Mouse (Mus musculus): ENCODE measurements around the gene Atp7a. TPM values are rescaled to one million over a fixed set of nuclear protein-coding genes. Genes with fewer than 3 reads are reported as not detected.
"Not testable (repeated sequence)": the region's sequence is repeated elsewhere in the genome, so short reads cannot be mapped to it uniquely, and the experiment has no call there.

The Atp7a gene
- total RNA-seq, 1 experiment, result 20.2 TPM

DNA sequence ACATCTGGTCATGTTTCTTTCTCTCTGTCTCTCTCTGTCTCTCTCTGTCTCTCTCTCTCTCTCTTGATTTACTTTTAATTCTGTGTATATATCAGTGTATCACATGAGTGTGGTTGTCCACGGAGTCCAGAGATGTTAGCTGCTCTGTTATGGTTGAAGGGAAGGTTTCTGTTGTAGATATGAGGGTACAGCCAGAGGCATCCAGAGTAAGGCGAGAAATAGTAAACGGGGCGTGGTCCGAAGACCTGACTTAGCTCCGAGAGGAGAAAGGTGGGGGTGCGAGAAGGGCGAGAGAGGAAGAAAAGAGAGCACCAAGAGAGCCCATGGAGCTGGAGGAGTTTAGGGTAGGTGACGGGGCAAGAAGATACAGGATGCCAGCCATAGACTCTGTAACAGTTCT lies 18.9 kb downstream of the Atp7a start:
- no peaks in the 10 kb centered on the region for H3K36me3 ChIP-seq (ENCODE audit: control insufficient read depth, insufficient read depth, low read length, poor library complexity, severe bottlenecking)
- H3K27ac ChIP-seq (ENCODE audit: insufficient read depth, low read depth, low read length, poor library complexity, severe bottlenecking), result no peak overlapping the region
- in situ Hi-C loops (cut with MboI; ENCODE audit: low sequenced_read_pairs in 2 of 2, unreplicated experiment in 2 of 2), result loop anchor here in 1 of 2 experiments (25.0 kb wide), 1 partner anchor 116 kb away; no protein-coding TSS in a partner anchor
- no peak for TF ChIP-seq CHD2 (IDR thresholded peaks at IDR 0.05; ENCODE audit: low read depth, low read length)
- no peak for TF ChIP-seq HCFC1 (IDR thresholded peaks at IDR 0.05; ENCODE audit: borderline replicate concordance, insufficient read depth, low read length)
- TF ChIP-seq ZNF384 (IDR thresholded peaks at IDR 0.05; ENCODE audit: low read depth, low read length), result no peak
- no peak for TF ChIP-seq MAFK (IDR thresholded peaks at IDR 0.05; ENCODE audit: insufficient read depth, low read depth, low read length)
- no peak for TF ChIP-seq ZC3H11A (IDR thresholded peaks at IDR 0.05; ENCODE audit: borderline replicate concordance, low read depth, low read length)
- H3K4me1 ChIP-seq (ENCODE audit: control insufficient read depth in 2 of 2, insufficient read depth in 2 of 2, low read length in 2 of 2, poor library complexity in 1 of 2), result no peaks in the 10 kb centered on the region; a peak in 1 of 4 replicates
- H3K4me3 ChIP-seq (ENCODE audit: insufficient read depth in 1 of 2, low read depth in 1 of 2, low read length in 2 of 2, poor library complexity in 1 of 2, severe bottlenecking in 1 of 2), result no peak overlapping the region
- no peaks in the 10 kb centered on the region for H3K9me3 ChIP-seq (ENCODE audit: control insufficient read depth, insufficient read depth, low read depth, low read length)
- no peak overlapping the region for H3K9ac ChIP-seq (ENCODE audit: insufficient read depth, low read depth, low read length, poor library complexity, severe bottlenecking)
- no peak for DNase-seq (ENCODE audit: low read depth, low spot score)

DNA sequence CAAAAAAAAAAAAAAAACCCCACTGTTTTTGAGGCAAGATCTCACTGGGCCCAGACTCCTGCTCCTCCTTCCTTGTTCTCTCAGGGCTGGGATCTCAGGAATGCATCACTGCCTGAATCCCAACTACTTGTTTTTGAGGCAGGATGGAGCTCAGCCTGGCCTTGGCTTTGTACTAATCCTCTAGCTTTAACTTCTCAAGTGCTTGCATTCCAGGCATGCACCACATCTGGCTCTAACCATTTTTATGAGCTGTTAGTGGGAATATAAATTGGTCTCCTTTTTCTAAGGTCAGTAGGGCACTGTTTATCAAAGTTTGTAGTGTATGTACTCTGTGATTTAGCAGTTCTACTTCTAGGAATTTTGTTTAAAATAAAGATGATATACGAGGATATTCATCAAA lies 21.1 kb downstream of the Atp7a start:
- in situ Hi-C loops (cut with MboI; ENCODE audit: low sequenced_read_pairs in 2 of 2, unreplicated experiment in 2 of 2), result loop anchor here in 1 of 2 experiments (25.0 kb wide), 1 partner anchor 114 kb away; no protein-coding TSS in a partner anchor
- H3K9ac ChIP-seq (ENCODE audit: insufficient read depth, low read depth, low read length, poor library complexity, severe bottlenecking), result no peak overlapping the region
- no peaks in the 10 kb centered on the region for H3K36me3 ChIP-seq (ENCODE audit: control insufficient read depth, insufficient read depth, low read length, poor library complexity, severe bottlenecking)
- no peak overlapping the region for H3K27ac ChIP-seq (ENCODE audit: insufficient read depth, low read depth, low read length, poor library complexity, severe bottlenecking)
- TF ChIP-seq ZNF384 (IDR thresholded peaks at IDR 0.05; ENCODE audit: low read depth, low read length), result no peak
- no peak for TF ChIP-seq CHD2 (IDR thresholded peaks at IDR 0.05; ENCODE audit: low read depth, low read length)
- TF ChIP-seq ZC3H11A (IDR thresholded peaks at IDR 0.05; ENCODE audit: borderline replicate concordance, low read depth, low read length), result no peak
- TF ChIP-seq HCFC1 (IDR thresholded peaks at IDR 0.05; ENCODE audit: borderline replicate concordance, insufficient read depth, low read length), result no peak
- TF ChIP-seq MAFK (IDR thresholded peaks at IDR 0.05; ENCODE audit: insufficient read depth, low read depth, low read length), result no peak
- DNase-seq (ENCODE audit: low read depth, low spot score), result no peak
- H3K9me3 ChIP-seq (ENCODE audit: control insufficient read depth, insufficient read depth, low read depth, low read length), result no peaks in the 10 kb centered on the region
- no peak overlapping the region for H3K4me3 ChIP-seq (ENCODE audit: insufficient read depth in 1 of 2, low read depth in 1 of 2, low read length in 2 of 2, poor library complexity in 1 of 2, severe bottlenecking in 1 of 2)
- H3K4me1 ChIP-seq (ENCODE audit: control insufficient read depth in 2 of 2, insufficient read depth in 2 of 2, low read length in 2 of 2, poor library complexity in 1 of 2), result no peaks in the 10 kb centered on the region

DNA sequence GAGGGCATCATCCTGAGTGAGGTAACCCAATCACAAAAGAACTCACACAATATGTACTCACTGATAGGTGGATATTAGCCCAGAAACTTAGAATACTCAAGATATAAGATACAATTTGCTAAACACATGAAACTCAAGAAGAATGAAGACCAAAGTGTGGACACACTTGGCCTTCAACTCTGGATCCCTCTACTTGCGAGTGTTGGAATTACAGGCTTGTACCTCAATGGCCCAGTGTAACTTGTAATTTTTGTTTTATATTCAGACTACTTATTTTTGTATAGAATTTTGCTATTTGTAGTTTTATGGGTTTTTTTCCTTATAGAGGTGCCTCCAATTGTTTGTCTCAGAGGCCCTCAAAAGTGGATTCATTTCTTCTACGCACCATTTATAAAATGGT lies 50.8 kb downstream of the Atp7a start:
- H3K4me1 ChIP-seq (ENCODE audit: control insufficient read depth in 2 of 2, insufficient read depth in 2 of 2, low read length in 2 of 2, poor library complexity in 1 of 2); H3K9me3 ChIP-seq (ENCODE audit: control insufficient read depth, insufficient read depth, low read depth, low read length); in situ Hi-C loops (cut with MboI; ENCODE audit: low sequenced_read_pairs in 2 of 2, unreplicated experiment in 2 of 2): not testable (repeated sequence)

DNA sequence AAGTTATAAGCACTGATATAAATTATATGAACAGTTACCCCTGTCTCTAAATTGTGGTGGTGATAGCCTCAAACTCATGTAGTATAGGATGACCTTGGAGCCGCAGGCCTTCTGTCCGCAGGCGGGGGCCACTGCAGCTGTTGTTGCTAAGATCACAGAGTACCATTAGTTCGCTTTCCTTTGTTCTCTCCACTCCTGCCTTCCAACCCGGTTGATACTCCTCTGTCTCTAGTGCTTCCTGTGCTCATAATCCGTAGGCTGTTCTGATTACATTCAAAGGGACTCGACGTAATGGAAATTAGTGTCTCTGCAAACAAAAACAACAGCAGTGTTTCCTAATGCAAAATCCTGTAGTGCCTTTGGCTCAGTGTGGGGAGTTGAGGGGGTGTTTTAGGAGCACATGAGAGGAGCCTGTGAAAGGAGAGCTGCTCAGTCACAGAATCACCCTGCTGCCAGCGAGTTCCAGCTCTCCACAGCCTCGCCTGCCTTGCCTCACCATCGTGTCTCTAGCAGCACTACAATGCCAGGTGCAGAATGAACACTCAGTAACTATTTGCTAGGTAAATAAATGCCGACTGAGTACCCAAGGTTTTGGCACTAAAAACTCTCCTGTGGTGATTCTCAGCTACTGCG lies 53.9 kb downstream of the Atp7a start:
- Histone ChIP-seq H3K4me3 (ENCODE audit: insufficient read depth in 1 of 2, low read depth in 1 of 2, low read length in 2 of 2, poor library complexity in 1 of 2, severe bottlenecking in 1 of 2) (0 out of 4 replicates have a peak overlapping the region, but pooled peaks of 1 of the 2 experiments have one; percentile 4), H3K27ac (ENCODE audit: insufficient read depth, low read depth, low read length, poor library complexity, severe bottlenecking) (no peak overlapping the region), H3K36me3 (ENCODE audit: control insufficient read depth, insufficient read depth, low read length, poor library complexity, severe bottlenecking) (no peaks in the 10 kb centered on the region), H3K9ac (ENCODE audit: insufficient read depth, low read depth, low read length, poor library complexity, severe bottlenecking) (no peak overlapping the region; the same call in 1 of the 2 replicates), H3K4me1 (ENCODE audit: control insufficient read depth in 2 of 2, insufficient read depth in 2 of 2, low read length in 2 of 2, poor library complexity in 1 of 2) (no peaks in the 10 kb centered on the region), H3K9me3 (ENCODE audit: control insufficient read depth, insufficient read depth, low read depth, low read length) (no peaks in the 10 kb centered on the region)
- in situ Hi-C loops (cut with MboI; ENCODE audit: low sequenced_read_pairs in 2 of 2, unreplicated experiment in 2 of 2), result no loop called here
- no peak for TF ChIP-seq HCFC1 (IDR thresholded peaks at IDR 0.05; ENCODE audit: borderline replicate concordance, insufficient read depth, low read length)
- TF ChIP-seq CHD2 (IDR thresholded peaks at IDR 0.05; ENCODE audit: low read depth, low read length), result no peak
- no peak for TF ChIP-seq MAFK (IDR thresholded peaks at IDR 0.05; ENCODE audit: insufficient read depth, low read depth, low read length)
- no peak for TF ChIP-seq ZC3H11A (IDR thresholded peaks at IDR 0.05; ENCODE audit: borderline replicate concordance, low read depth, low read length)
- TF ChIP-seq ZNF384 (IDR thresholded peaks at IDR 0.05; ENCODE audit: low read depth, low read length), result no peak
- DNase-seq (ENCODE audit: low read depth, low spot score), result peak; percentile 15

More for the DNA sequence above, 50.8 kb downstream of the Atp7a start:
- not testable (repeated sequence) for H3K27ac ChIP-seq (ENCODE audit: insufficient read depth, low read depth, low read length, poor library complexity, severe bottlenecking); H3K36me3 ChIP-seq (ENCODE audit: control insufficient read depth, insufficient read depth, low read length, poor library complexity, severe bottlenecking); DNase-seq (ENCODE audit: low read depth, low spot score); H3K9ac ChIP-seq (ENCODE audit: insufficient read depth, low read depth, low read length, poor library complexity, severe bottlenecking); H3K4me3 ChIP-seq (ENCODE audit: insufficient read depth in 1 of 2, low read depth in 1 of 2, low read length in 2 of 2, poor library complexity in 1 of 2, severe bottlenecking in 1 of 2)

DNA sequence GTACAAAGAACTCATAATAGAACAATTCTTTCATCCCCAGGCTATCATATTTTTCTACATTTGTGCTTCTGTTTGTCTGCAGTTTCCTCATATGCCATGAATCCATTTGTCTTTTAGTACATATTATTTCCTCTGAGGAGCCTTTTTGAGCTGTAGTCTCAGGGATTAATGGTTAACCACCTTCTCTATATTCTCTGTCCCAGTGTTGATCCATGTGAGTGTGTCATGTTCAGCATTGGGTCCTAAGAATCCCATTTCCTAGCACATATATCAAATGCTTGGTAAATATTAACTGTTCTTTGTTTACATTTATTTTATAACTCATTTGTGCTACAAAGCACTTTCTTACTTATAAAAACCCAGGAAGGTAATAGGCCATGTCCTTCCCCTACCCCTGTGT lies 55.4 kb downstream of the Atp7a start:
- TF ChIP-seq HCFC1 (IDR thresholded peaks at IDR 0.05; ENCODE audit: borderline replicate concordance, insufficient read depth, low read length), result no peak
- no peak for TF ChIP-seq ZNF384 (IDR thresholded peaks at IDR 0.05; ENCODE audit: low read depth, low read length)
- TF ChIP-seq ZC3H11A (IDR thresholded peaks at IDR 0.05; ENCODE audit: borderline replicate concordance, low read depth, low read length), result no peak
- no peak for TF ChIP-seq MAFK (IDR thresholded peaks at IDR 0.05; ENCODE audit: insufficient read depth, low read depth, low read length)
- Histone ChIP-seq H3K9ac (ENCODE audit: insufficient read depth, low read depth, low read length, poor library complexity, severe bottlenecking) (no peak overlapping the region), H3K27ac (ENCODE audit: insufficient read depth, low read depth, low read length, poor library complexity, severe bottlenecking) (no peak overlapping the region), H3K36me3 (ENCODE audit: control insufficient read depth, insufficient read depth, low read length, poor library complexity, severe bottlenecking) (no peaks in the 10 kb centered on the region), H3K9me3 (ENCODE audit: control insufficient read depth, insufficient read depth, low read depth, low read length) (no peaks in the 10 kb centered on the region), H3K4me1 (ENCODE audit: control insufficient read depth in 2 of 2, insufficient read depth in 2 of 2, low read length in 2 of 2, poor library complexity in 1 of 2) (no peaks in the 10 kb centered on the region), H3K4me3 (ENCODE audit: insufficient read depth in 1 of 2, low read depth in 1 of 2, low read length in 2 of 2, poor library complexity in 1 of 2, severe bottlenecking in 1 of 2) (no peak overlapping the region)
- no peak for DNase-seq (ENCODE audit: low read depth, low spot score)
- in situ Hi-C loops (cut with MboI; ENCODE audit: low sequenced_read_pairs in 2 of 2, unreplicated experiment in 2 of 2), result no loop called here
